Mouse (Mus musculus): Measurements from ENCODE around the gene Mad2l1bp. TPM values are rescaled to one million over a fixed set of nuclear protein-coding genes. Genes with fewer than 3 reads are reported as not detected.

Gene Mad2l1bp
- polyA plus RNA-seq, 1 experiment from 2014 or later = 35.1 TPM

- H3K9ac ChIP-seq = no peak overlapping the region
- ATAC-seq (ENCODE audit: insufficient number of reproducible peaks, low FRiP score, low TSS enrichment, low read depth) = no peak
These were observed 29.2 kb downstream of the Mad2l1bp start for GRCm38 (mm10) chr17:46123953-46124700.

DNA sequence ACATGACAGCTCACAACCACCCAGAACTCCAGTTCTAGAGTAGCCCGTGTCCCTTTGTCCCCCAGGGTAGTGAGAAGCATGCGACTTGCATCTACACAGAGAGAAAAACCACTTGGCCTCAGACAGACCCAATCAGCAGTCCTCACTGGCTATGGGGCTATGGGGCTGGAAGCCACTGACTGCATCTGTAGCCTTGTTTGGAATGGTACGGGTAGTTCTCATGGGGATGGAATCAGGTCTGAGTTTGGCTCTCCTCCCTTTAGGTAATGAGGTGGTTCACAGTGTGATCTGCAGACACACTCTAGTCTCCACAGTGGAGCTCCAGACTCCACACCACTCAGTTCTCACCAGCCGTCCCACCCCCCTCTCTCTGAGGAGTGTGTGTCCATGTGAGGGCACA, 30.1 kb downstream of the Mad2l1bp start:
- H3K4me1 ChIP-seq = peaks cover 3% of the 10 kb centered on the region; the same call in 1 of the 2 replicates
- WGBS = 89% methylated on average over 4 of the region's 4 CpGs
- no peak overlapping the region for H3K4me3 ChIP-seq (replicated peaks)
- no peaks in the 10 kb centered on the region for H3K9me3 ChIP-seq (replicated peaks)
- H3K27ac ChIP-seq (replicated peaks) = no peak overlapping the region
- no peak for ATAC-seq (ENCODE audit: insufficient number of reproducible peaks, low FRiP score, low TSS enrichment, low read depth)
- H3K36me3 ChIP-seq = peaks cover 85% of the 10 kb centered on the region
- no peak overlapping the region for H3K4me2 ChIP-seq (replicated peaks)
- no peaks in the 10 kb centered on the region for H3K27me3 ChIP-seq
- H3K9ac ChIP-seq = no peak overlapping the region

More at GRCm38 (mm10) chr17:46123953-46124700, 29.2 kb downstream of the Mad2l1bp start:
- Histone ChIP-seq H3K4me2 (replicated peaks) (no peak overlapping the region), H3K9me3 (replicated peaks) (no peaks in the 10 kb centered on the region), H3K4me3 (replicated peaks) (no peak overlapping the region), H3K4me1 (no peaks in the 10 kb centered on the region), H3K27ac (replicated peaks) (no peak overlapping the region), H3K27me3 (no peaks in the 10 kb centered on the region), H3K36me3 (peaks cover 85% of the 10 kb centered on the region)
- WGBS = 88% methylated on average over 12 of the region's 12 CpGs

DNA sequence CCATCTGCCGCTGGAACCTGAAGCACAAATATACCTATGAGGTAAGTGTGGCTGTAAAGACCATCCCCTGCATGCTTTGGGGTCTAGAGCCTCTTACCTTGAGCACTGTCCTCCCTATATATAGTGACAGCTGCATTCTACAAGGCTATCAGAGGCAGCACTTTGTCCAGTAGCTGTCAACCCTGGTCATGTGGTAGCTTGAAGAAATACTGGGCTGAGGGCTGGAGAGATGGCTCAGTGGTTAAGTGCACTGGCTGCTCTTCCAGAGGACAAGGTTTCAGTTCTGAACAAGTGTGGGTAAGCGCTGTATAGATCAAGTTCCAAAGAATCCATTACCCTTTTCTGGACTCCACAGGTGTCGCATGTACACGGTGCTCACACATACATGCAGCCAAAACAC, 30.6 kb downstream of the Mad2l1bp start:
- no peak overlapping the region for H3K4me3 ChIP-seq (replicated peaks)
- H3K27ac ChIP-seq (replicated peaks) = no peak overlapping the region
- peaks cover 85% of the 10 kb centered on the region for H3K36me3 ChIP-seq
- peaks cover 8% of the 10 kb centered on the region for H3K4me1 ChIP-seq
- no peak overlapping the region for H3K4me2 ChIP-seq (replicated peaks)
- H3K9ac ChIP-seq = no peak overlapping the region
- H3K9me3 ChIP-seq (replicated peaks) = no peaks in the 10 kb centered on the region
- no peak for ATAC-seq (ENCODE audit: insufficient number of reproducible peaks, low FRiP score, low TSS enrichment, low read depth)
- H3K27me3 ChIP-seq = no peaks in the 10 kb centered on the region
- WGBS = 97% methylated on average over 4 of the region's 4 CpGs

- H3K4me3 ChIP-seq (replicated peaks) = no peak overlapping the region
- peaks cover 39% of the 10 kb centered on the region for H3K4me1 ChIP-seq
- no peak overlapping the region for H3K27ac ChIP-seq (replicated peaks)
- no peak for ATAC-seq (ENCODE audit: insufficient number of reproducible peaks, low FRiP score, low TSS enrichment, low read depth)
- H3K9me3 ChIP-seq (replicated peaks) = no peaks in the 10 kb centered on the region
- H3K4me2 ChIP-seq (replicated peaks) = no peak overlapping the region
- peaks cover 58% of the 10 kb centered on the region for H3K36me3 ChIP-seq
- no peak overlapping the region for H3K9ac ChIP-seq
- H3K27me3 ChIP-seq = no peaks in the 10 kb centered on the region
- 75% methylated on average over 10 of the region's 10 CpGs for WGBS
These were observed 33.7 kb downstream of the Mad2l1bp start for GRCm38 (mm10) chr17:46119641-46120040.

DNA sequence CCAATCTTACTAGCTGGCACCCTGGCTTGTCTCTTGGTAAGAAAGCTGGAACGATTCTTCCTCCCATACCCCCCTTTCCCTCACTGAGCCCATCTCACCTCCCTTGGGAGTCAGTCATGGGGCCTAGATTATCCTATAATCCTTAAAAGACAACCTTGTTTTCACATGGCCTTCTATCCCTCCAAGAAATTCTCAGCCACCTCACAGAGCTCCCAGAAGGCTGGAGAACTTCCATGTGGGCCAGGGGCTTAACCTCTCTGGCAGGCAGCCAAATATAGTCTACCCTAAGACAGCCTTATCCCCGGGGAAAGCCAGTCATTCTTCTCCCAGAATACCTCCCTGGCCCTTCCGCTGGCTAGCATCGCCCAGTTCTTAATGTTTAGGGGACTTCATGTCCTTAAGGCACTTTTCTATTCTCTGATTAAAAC, 34.9 kb downstream of the Mad2l1bp start:
- H3K4me2 ChIP-seq (replicated peaks) = no peak overlapping the region
- H3K36me3 ChIP-seq = peaks cover 48% of the 10 kb centered on the region
- ATAC-seq (ENCODE audit: insufficient number of reproducible peaks, low FRiP score, low TSS enrichment, low read depth) = no peak
- no peak overlapping the region; the same call in 1 of the 2 replicates for H3K27ac ChIP-seq (replicated peaks)
- no peak overlapping the region for H3K9ac ChIP-seq
- H3K4me3 ChIP-seq (replicated peaks) = no peak overlapping the region
- H3K9me3 ChIP-seq (replicated peaks) = no peaks in the 10 kb centered on the region
- peaks cover 43% of the 10 kb centered on the region for H3K4me1 ChIP-seq
- WGBS = 64% methylated on average over 4 of the region's 4 CpGs
- H3K27me3 ChIP-seq = no peaks in the 10 kb centered on the region

GRCm38 (mm10) chr17:46117623-46118422, 35.5 kb downstream of the Mad2l1bp start:
- WGBS = 50% methylated on average over 13 of the region's 13 CpGs
- ATAC-seq (ENCODE audit: insufficient number of reproducible peaks, low FRiP score, low TSS enrichment, low read depth) = no peak
- Histone ChIP-seq H3K4me2 (replicated peaks) (no peak overlapping the region), H3K27ac (replicated peaks) (peak overlapping the region; percentile 34), H3K9me3 (replicated peaks) (no peaks in the 10 kb centered on the region), H3K4me3 (replicated peaks) (no peak overlapping the region), H3K27me3 (no peaks in the 10 kb centered on the region), H3K9ac (no peak overlapping the region), H3K36me3 (peaks cover 42% of the 10 kb centered on the region), H3K4me1 (peaks cover 43% of the 10 kb centered on the region)

DNA sequence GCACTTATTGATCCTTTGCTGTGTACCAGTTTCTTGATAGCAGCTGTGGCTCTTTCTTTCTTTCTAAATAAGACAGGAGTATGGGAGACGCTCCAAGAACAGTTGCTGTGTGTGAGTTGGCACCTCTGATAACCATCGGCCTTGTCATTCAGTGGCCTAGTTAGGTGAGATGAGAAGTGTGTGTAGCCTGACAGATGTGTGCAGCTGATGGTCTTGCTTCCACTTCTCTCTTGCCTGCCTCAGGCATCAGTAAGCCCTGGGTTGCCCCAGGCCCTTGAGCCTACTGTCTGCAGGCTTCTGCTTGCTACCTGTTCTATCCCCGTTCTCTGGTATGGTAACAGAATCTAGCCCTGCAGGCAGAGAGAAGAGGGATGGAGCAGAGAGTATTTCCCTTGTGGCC, 36.5 kb downstream of the Mad2l1bp start:
- H3K4me1 ChIP-seq = peaks cover 44% of the 10 kb centered on the region
- H3K27me3 ChIP-seq = no peaks in the 10 kb centered on the region
- no peak overlapping the region for H3K9ac ChIP-seq
- 70% methylated on average over 3 of the region's 3 CpGs for WGBS
- H3K9me3 ChIP-seq (replicated peaks) = no peaks in the 10 kb centered on the region
- peaks cover 33% of the 10 kb centered on the region for H3K36me3 ChIP-seq
- no peak for ATAC-seq (ENCODE audit: insufficient number of reproducible peaks, low FRiP score, low TSS enrichment, low read depth)
- no peak overlapping the region for H3K4me3 ChIP-seq (replicated peaks)
- peak overlapping the region; percentile 80 for H3K27ac ChIP-seq (replicated peaks)
- no peak overlapping the region for H3K4me2 ChIP-seq (replicated peaks)

DNA sequence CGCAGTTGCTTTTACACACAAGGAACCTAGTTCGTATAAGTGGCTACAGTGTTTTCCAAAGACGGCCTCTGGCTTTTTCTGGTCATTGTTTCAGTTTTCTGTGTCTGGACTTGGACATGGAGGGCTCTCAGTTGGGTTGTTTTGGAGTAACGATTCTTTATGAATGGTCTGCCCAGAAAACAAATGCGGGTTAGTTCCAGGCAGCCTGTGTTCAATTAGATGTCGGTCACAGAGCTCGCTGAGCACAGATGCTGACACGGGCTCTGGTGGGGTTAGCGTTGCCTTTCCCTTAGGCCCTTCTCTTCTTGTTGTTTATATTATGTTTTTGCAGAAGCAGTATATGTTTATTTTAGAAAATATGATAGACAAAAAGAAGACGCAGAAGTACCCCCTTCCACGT, 37.2 kb downstream of the Mad2l1bp start:
- Histone ChIP-seq H3K27ac (replicated peaks) (peak overlapping the region; percentile 80), H3K9me3 (replicated peaks) (no peaks in the 10 kb centered on the region), H3K9ac (no peak overlapping the region), H3K4me3 (replicated peaks) (no peak overlapping the region), H3K36me3 (peaks cover 30% of the 10 kb centered on the region), H3K4me1 (peaks cover 50% of the 10 kb centered on the region), H3K27me3 (no peaks in the 10 kb centered on the region), H3K4me2 (replicated peaks) (no peak overlapping the region)
- no peak for ATAC-seq (ENCODE audit: insufficient number of reproducible peaks, low FRiP score, low TSS enrichment, low read depth)
- 44% methylated on average over 11 of the region's 11 CpGs for WGBS

DNA sequence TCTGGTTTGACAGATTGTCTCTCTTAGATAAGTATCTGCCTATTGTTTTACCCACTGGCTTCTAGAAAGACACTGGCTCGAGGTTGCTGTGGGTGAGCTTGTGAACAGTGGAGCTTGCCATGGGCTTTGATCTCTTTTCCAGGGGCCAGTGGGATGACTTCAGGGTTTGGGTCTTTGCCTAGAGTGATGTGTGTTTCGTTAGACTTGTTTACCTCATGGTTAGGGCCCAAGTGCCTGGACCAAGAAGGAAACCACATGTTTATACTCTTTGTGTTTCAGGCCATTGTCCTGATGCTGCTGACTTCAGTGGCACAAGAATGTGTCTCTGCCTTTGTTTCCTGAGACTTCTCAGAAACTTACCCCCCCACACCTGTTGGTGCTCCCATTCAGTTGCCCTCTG, 37.9 kb downstream of the Mad2l1bp start:
- no peak for ATAC-seq (ENCODE audit: insufficient number of reproducible peaks, low FRiP score, low TSS enrichment, low read depth)
- Histone ChIP-seq H3K9ac (no peak overlapping the region), H3K4me3 (replicated peaks) (no peak overlapping the region), H3K9me3 (replicated peaks) (no peaks in the 10 kb centered on the region), H3K27ac (replicated peaks) (peak overlapping the region; percentile 80), H3K27me3 (no peaks in the 10 kb centered on the region), H3K4me2 (replicated peaks) (no peak overlapping the region), H3K36me3 (peaks cover 30% of the 10 kb centered on the region), H3K4me1 (peaks cover 50% of the 10 kb centered on the region)
- 41% methylated on average over 2 of the region's 2 CpGs for WGBS

- WGBS = 7% methylated on average over 38 of the region's 38 CpGs
- peak within 1 kb of the TSS; percentile 43 for H3K9ac ChIP-seq
- H3K36me3 ChIP-seq = 0 out of 2 replicates have a peak, but pooled peaks cover 3% of the 10 kb centered on the region
- peak within 1 kb of the TSS; percentile 35; the same call in 1 of the 2 replicates for H3K27ac ChIP-seq (replicated peaks)
- ATAC-seq (ENCODE audit: insufficient number of reproducible peaks, low FRiP score, low TSS enrichment, low read depth) = peak; percentile 90
- H3K4me1 ChIP-seq = peaks cover 21% of the 10 kb centered on the region
- no peaks in the 10 kb centered on the region for H3K9me3 ChIP-seq (replicated peaks)
- no peaks in the 10 kb centered on the region for H3K27me3 ChIP-seq
- peak within 1 kb of the TSS; percentile 71 for H3K4me2 ChIP-seq (replicated peaks)
- peak within 1 kb of the TSS; percentile 66 for H3K4me3 ChIP-seq (replicated peaks)
These were observed 42.7 kb downstream of the Mad2l1bp start, which contains the start of gene Mrps18a for GRCm38 (mm10) chr17:46110402-46111289. Gene Mrps18a, plus strand, starts transcription at chr17:46110986.

GRCm38 (mm10) chr17:46108286-46108685, 45.1 kb downstream of the Mad2l1bp start:
- 76% methylated on average over 4 of the region's 4 CpGs for WGBS
- Histone ChIP-seq H3K4me3 (replicated peaks) (no peak overlapping the region), H3K9me3 (replicated peaks) (no peaks in the 10 kb centered on the region), H3K36me3 (no peaks in the 10 kb centered on the region), H3K27ac (replicated peaks) (no peak overlapping the region), H3K27me3 (no peaks in the 10 kb centered on the region), H3K4me1 (peaks cover 16% of the 10 kb centered on the region), H3K9ac (no peak overlapping the region), H3K4me2 (replicated peaks) (no peak overlapping the region)
- ATAC-seq (ENCODE audit: insufficient number of reproducible peaks, low FRiP score, low TSS enrichment, low read depth) = no peak

Data from embryonic facial prominence, embryonic 15.5 days (tissue).